Mouse (Mus musculus): Measurements from ENCODE around the gene Gm10775.

Gene Gm10775

GRCm38 (mm10) chr13:65259239-65259638 lies at the start of gene Gm10775:
Gene Gm10775 (plus strand): TSS chr13:65259539.
- DNase-seq (ENCODE audit: low read depth, low spot score) = no peak

- DNase-seq (ENCODE audit: low read depth, low spot score) = no peak
These were observed 33.4 kb upstream of the Gm10775 start for GRCm38 (mm10) chr13:65225945-65226344.

GRCm38 (mm10) chr13:65226657-65227056 lies 32.7 kb upstream of the Gm10775 start:
- no peak for DNase-seq (ENCODE audit: low read depth, low spot score)

GRCm38 (mm10) chr13:65237211-65237610 lies 22.1 kb upstream of the Gm10775 start:
- DNase-seq (ENCODE audit: low read depth, low spot score) = no peak

- peak; percentile 97 for DNase-seq (ENCODE audit: low read depth, low spot score)
These were observed 18.7 kb upstream of the Gm10775 start for GRCm38 (mm10) chr13:65240509-65241098.

GRCm38 (mm10) chr13:65241099-65241626 lies 18.2 kb upstream of the Gm10775 start:
- DNase-seq (ENCODE audit: low read depth, low spot score) = peak; percentile 88

- no peak for DNase-seq (ENCODE audit: low read depth, low spot score)
These were observed 17.6 kb upstream of the Gm10775 start for GRCm38 (mm10) chr13:65241627-65242318.

GRCm38 (mm10) chr13:65242319-65242787 lies 17.0 kb upstream of the Gm10775 start:
- DNase-seq (ENCODE audit: low read depth, low spot score) = no peak

GRCm38 (mm10) chr13:65243273-65243672 lies 16.1 kb upstream of the Gm10775 start:
- no peak for DNase-seq (ENCODE audit: low read depth, low spot score)

GRCm38 (mm10) chr13:65258175-65258954 lies 974 bp upstream of the Gm10775 start:
- no peak for DNase-seq (ENCODE audit: low read depth, low spot score)

GRCm38 (mm10) chr13:65262086-65262485 lies 2.7 kb downstream of the Gm10775 start:
- DNase-seq (ENCODE audit: low read depth, low spot score) = no peak

- no peak for DNase-seq (ENCODE audit: low read depth, low spot score)
These were observed 18.6 kb downstream of the Gm10775 start for GRCm38 (mm10) chr13:65277994-65278382.

- DNase-seq (ENCODE audit: low read depth, low spot score) = peak; percentile 90
These were observed 19.3 kb downstream of the Gm10775 start, which contains the start of gene Zfp369 for GRCm38 (mm10) chr13:65278383-65279341. Gene Zfp369 (plus strand): TSS chr13:65278814.

GRCm38 (mm10) chr13:65286771-65287170 lies 27.4 kb downstream of the Gm10775 start:
- no peak for DNase-seq (ENCODE audit: low read depth, low spot score)

GRCm38 (mm10) chr13:65296354-65296753 lies 37.0 kb downstream of the Gm10775 start:
- DNase-seq (ENCODE audit: low read depth, low spot score) = no peak

Measured in brain, embryonic 18.5 days (tissue).